Mouse (Mus musculus) liver, embryonic 14.5 days (tissue): ENCODE data around the gene Negr1.

Source experiments
- CTCF ChIP-seq: IDR thresholded peaks from 2 replicates; pipeline ENCODE4 v1.5.1; 2016; ENCODE audit warnings: antibody characterized with exemption, low read depth, control low read depth
- EP300 ChIP-seq: IDR thresholded peaks from 2 replicates; pipeline ENCODE4 v1.6.1; 2016; ENCODE audit warnings: antibody characterized with exemption, low read depth

DNA sequence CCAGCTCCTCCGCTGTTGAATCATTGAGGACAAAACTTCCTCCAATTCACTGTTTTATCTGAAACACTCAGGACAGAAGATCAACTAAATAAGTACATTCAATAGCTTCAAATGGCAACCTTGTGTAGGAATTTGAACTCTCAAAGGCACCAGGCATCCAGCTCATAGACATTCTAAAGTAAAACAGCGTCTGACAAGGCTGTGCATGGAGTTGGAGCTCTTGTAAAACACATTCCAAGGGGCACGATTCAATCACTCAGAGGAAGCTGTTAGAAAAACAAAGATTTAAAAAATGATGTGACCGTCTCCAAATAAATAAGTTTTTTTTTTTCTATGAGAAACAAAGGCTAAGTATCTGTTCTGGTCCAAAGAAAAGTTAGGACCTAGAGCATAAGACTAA is 528.5 kb downstream of the Negr1 start:
- no peak for TF ChIP-seq CTCF
- TF ChIP-seq EP300, result no peak
